Mouse (Mus musculus) gastrocnemius, postnatal 14 days (tissue): ENCODE data around the gene Il34. TPM values are rescaled to one million over a fixed set of nuclear protein-coding genes. Genes with fewer than 3 reads are reported as not detected.

Source experiments
- DNase-seq: peaks from one replicate; pipeline ENCODE4 v3.0.0; 2021; ENCODE audit warnings: mixed read lengths
- intact Hi-C: fragments of 180-260 bp; cut with DNase I; formaldehyde crosslinking; loops from one replicate; pipeline ENCODE4 v1.15.1; 2025; ENCODE audit warnings: low total_unique reads
- long read RNA-seq, 2 experiments: library from polyadenylated mRNA; stranded (forward); transcript quantifications; one replicate each; pipeline ENCODE4 v2.0.0; 2021
- total RNA-seq, 2 experiments: library from RNA; stranded (reverse); gene quantifications; 2 replicates each; pipeline ENCODE4 v1.2.3; 2021

Gene Il34
- total RNA-seq: 10 to 100 TPM; 15.6 to 20.0 TPM
- long read RNA-seq, experiment 1, partial matches to known transcripts: 2 of 8 reads
- long read RNA-seq, experiment 1, other reads (novel, unspliced or antisense): 2 of 8 reads
- long read RNA-seq, experiment 2, partial matches to known transcripts: 1 of 6 reads
- long read RNA-seq, experiment 2, other reads (novel, unspliced or antisense): 4 of 6 reads

DNA sequence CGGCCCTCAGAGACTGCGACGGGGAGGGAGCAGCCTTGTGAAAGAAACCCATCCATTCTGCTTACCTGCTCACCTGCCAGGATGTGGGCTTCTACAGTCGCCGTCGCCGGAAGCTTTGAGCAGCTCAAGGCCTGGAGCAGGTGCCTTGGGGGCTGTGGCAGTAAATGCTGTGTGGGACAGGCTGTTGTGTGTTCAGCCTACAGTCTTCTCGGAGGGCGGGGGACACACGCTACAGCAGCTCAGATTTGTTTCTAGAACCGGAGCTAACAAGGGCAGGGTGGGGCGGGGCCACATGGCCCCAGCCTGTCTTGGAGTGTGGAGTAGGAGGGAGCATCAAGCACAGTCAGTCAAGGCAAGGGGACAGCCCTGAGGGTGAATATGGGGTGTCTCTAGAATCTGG lies at the start of gene Il34:
Gene Il34, minus strand, starts transcription at position 256 of the 400 bp plus-strand sequence.
- DNase-seq: no peak
- intact Hi-C loops: no loop called here

DNA sequence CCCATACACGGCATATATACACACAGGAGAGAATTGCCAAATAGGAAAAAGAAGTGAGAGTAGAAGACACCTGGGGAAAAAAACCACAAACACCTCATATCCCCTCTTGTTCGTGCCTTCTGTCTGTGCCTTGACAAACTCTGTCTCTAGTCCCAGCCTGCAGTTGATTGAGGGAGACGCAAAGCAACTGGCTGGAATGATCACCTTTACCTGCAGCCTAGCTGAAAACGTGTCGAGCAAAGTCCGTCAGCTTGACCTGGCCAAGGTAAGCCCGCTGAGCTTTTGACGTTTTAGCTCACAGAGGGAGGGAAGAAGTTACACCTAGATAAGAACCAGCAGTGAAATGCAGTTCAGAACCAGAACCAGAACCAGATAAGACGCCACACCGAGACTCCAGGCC lies 45.5 kb upstream of the Il34 start:
- no peak for DNase-seq
- intact Hi-C loops: no loop called here

DNA sequence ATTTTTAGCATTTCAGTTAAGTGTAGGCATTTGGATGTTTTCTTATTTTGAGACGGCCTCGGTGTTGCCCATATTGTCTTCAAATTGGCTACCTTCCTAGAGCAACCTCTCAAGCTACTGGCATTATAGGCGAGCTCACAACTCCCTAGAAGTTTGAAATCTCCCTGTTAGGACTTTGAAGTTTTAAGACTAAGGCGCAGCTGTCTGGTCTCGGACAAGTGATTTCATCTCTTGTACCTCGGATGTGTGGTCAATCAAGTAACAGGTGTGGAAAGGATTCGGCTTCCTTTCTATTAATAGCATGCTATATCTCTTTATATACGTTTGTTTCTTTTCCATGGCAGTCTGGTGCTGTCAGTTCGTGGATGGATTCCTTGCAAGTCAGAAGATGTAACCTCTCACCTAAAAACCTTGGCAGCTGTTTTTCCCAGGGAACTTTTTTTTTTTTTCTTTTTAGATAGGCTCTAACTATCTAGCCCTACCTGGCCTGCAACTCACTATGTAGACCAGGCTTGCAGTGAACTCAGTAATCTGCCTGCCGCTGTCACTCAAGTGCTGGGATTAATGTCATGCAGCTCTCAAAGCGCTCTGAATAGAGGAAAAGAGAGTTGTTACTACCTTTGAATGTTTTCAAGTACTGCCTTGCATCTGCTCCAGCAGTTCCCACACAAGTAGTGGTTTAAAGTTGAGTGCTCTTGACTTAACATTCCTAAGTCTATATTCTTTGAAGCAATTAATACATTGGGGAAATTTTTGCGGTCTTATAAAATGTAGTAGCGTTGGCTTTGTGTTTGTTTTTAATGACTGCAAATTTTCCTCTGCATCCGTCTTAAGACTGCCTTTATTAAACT lies 42.1 kb upstream of the Il34 start:
- DNase-seq: no peak
- intact Hi-C loops: no loop called here

DNA sequence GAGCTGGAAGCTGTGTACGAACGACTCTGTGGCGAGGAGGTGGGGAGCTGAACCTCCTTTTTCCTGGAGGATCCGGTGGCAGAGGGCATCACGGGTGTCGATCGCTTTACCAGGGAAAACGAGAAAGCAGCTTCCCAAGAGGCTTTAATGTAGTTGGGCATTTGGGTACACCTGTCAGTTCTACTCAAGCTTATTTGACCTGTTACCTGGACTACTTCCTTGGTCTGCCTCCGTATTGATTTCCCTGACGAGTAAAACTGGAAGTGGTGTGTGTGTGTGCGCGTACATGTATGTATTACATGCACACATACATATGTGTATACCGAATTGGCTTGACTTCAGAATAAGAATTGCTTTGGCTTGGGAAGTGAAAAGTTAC lies 41.4 kb upstream of the Il34 start:
- DNase-seq: no peak
- intact Hi-C loops: no loop called here

DNA sequence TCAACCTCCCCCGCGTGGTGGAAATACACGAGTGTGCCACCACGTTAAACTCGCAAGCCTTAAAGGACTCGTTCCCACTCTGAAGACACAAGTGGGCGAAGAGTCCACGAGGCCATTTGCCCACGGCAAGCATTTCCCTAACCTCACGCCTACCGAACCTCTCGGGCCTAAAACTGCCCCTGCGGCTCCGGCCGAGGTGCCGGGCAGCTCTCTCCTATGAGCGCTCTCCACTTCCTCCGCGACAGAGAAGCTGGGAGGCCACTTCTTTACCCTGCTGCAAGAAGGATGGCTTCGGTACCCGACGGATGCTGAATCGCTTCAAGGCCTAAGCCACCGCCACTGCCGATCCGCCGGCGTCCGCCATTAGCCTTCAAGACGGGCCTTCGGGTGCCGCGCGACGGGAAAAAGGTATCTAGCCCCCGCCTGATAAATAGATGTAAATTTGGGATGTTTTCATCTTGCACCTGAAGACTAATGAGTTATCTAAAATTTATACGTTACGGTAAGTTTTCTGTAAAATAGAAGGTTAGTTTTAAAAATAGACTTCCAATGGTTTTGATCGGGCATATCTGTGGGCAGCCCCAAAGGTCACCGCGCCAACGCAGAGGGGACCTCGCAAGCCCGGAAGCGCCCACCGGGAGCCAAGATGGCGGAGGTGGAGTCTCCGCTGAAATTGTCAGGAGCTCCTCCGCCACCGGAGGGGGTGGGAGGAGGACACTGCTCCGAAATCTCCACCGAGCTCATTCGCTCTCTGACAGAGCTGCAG lies 40.9 kb upstream of the Il34 start, which contains the start of the genes Cog4 and Sf3b3:
Gene Cog4, plus strand, starts transcription at position 196 of the 766 bp plus-strand sequence.
Gene Sf3b3, minus strand, starts transcription at position 383 of the 766 bp plus-strand sequence.
- intact Hi-C loops: no loop called here
- peak; percentile 86 for DNase-seq

DNA sequence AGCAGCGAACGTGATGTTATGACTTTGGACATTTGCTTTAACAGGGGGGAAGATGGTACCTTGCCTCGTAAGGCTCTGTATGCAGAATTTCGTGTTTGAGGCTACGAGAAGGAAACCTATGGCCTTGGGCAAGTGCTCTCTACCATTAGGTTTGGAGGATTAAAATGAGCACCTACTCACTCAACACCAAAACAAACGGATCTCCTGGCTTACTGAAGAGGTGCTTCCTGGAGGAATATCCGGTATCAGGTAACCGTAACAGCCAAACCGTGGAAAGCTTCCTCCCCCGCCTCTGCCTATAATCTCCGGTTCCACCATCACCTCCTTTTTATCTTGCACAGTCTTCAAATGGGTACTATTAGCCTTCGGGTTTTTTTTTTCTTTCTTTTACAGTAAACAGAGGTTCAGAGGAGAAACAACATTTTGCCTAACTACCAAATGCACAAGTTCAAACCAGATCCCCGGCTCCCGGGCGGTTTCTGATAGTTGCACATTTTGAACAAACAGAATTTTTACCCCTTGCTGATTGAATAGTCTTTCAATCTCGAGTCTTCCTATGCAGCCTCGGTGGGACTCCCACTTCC lies 40.2 kb upstream of the Il34 start:
- intact Hi-C loops: no loop called here
- DNase-seq: peak; percentile 6

DNA sequence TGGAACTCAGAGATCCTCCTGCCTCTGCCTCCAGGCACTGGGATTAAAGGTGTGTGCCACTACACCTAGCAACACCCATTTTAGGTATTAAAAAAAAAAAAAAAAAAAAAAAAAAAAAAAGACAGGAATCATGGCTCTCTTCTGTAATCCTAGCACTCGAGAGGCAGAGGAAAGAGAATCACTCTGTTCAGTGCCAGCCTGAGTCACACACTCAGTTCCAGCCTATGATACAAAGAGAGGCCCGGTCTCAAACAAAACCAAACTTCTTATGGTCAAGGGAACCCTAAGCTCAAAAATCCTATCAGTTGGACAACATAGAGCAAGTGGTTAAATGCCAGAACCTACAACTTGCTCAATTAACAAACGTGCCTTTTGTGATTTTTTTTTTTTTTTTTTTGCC lies 39.2 kb upstream of the Il34 start:
- intact Hi-C loops: loop anchor here (5.0 kb wide), 1 partner anchor 93 kb away; no protein-coding TSS in a partner anchor
- DNase-seq: no peak

DNA sequence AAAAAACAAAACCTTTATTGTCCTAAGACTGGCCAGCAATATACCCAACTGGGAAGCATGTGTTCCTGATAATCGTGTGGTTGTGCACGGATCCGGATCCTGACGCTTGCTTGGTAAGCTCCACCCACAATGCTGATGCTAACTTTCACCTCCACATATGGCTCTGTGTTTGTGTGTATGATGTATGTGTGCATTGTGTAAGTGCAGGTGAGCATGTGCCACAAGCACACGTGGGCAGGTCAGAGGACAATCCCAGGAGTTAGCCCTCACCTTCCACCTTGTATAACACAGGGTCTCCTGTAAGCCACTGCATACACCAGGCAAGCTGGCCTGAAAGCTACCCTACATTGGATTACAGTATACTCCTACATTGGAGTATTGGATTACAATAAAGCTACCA lies 37.5 kb upstream of the Il34 start:
- intact Hi-C loops: loop anchor here (5.0 kb wide), 1 partner anchor 91 kb away; no protein-coding TSS in a partner anchor
- DNase-seq: no peak

DNA sequence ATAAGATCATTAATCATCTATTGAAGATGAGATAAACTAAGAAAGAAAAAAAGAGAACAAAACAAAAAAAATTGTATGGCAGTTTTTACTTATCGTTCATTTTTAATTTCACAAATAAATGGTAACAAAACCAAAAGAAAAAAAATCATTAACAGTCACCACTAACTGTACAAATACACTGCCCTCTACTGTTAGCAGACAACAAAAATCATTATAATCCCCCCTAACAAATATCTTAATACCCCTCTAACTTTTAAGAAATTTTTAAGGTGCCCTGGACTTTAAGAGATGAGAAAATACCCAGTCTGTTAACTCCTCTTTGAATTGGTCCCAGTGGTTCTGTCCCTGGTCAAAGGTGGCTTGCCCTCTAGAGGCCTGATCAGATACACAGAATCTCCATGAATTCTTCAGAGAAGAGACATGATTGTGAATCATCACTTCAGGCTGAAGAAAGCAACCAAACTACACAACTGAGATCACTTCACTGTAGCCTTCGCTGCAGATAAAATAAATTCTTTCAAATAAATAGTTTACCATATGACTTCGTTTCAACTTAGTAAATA lies 36.4 kb upstream of the Il34 start:
- DNase-seq: no peak
- intact Hi-C loops: loop anchor here (5.0 kb wide), 1 partner anchor 90 kb away; no protein-coding TSS in a partner anchor

DNA sequence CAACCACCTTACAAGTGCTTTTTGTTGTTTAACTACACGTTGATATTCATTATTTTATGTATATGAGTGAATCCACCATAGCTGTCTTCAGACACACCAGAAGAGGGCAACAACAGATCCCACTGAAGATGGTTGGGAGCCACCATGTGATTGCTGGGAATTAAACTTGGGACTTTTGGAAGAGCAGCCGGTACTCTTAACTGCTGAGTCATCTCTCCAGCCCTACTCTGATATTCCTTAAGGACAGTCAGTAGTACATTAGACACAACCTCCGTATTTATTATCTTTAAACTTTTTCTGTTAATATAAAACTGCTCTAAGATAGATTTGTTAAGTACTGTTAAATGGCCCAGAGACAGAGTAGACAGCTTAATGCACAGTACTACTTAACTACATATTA lies 26.2 kb upstream of the Il34 start:
- intact Hi-C loops: no loop called here
- DNase-seq: no peak

DNA sequence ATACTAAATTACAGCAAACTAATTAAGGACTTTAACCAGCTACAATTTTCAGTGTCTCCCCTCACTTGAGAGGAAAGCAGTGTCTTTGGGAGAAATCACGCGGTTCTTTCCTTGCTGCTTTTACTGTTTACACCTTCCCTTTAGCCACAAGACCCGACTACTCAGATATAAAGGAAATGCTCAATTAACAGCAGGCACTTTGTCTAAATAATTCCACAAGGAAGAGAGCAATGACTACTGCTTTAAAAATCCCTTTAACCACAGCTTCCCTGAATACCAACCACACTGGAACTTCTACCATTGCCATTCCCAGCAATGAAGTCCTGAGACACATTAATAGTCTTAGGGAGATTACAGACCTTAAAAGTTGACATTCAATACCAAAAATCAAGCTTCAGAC lies 22.8 kb upstream of the Il34 start:
- intact Hi-C loops: loop anchor here (10.0 kb wide), 1 partner anchor 184 kb away; no protein-coding TSS in a partner anchor
- no peak for DNase-seq

DNA sequence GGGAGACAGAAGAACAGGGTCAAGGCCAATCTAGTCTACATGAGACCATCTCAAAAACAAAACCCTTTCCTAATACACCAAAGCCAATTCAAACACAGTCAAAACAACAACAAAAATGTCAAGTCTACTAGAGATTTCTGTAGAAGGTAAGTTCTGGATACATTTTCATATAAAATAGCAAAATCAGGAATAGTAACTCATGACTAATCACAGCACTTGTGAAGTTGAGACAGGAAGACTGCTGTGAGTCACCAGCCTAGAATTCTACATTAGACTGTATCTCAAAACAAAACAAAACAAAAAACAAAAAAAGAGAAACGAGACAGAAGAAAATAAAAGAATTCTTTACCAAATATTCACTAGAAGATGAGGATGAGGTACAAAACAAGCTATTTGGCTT lies 19.1 kb upstream of the Il34 start:
- intact Hi-C loops: loop anchor here (10.0 kb wide), 1 partner anchor 180 kb away; no protein-coding TSS in a partner anchor

DNA sequence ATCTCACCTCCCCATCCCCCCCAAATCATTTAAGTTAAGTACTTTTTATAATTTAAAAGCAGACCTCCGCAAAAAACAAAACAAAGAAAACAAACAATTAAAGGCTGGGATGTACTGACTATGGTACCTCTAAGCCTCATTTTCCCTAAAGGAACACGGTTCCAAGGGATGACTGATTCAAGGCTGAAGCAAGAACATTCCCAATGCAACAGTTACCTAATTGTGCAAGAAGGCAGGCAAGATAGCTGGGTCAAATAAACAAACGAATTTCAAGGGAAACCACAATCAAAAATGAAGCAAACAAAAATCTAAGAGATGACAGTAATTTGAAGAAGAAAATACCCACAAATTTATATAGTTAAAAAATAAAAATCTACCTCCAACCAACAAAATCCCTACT lies 16.2 kb upstream of the Il34 start:
- intact Hi-C loops: loop anchor here (10.0 kb wide), 1 partner anchor 177 kb away; no protein-coding TSS in a partner anchor
- DNase-seq: no peak

More for the DNA sequence above, 19.1 kb upstream of the Il34 start:
- no peak for DNase-seq

DNA sequence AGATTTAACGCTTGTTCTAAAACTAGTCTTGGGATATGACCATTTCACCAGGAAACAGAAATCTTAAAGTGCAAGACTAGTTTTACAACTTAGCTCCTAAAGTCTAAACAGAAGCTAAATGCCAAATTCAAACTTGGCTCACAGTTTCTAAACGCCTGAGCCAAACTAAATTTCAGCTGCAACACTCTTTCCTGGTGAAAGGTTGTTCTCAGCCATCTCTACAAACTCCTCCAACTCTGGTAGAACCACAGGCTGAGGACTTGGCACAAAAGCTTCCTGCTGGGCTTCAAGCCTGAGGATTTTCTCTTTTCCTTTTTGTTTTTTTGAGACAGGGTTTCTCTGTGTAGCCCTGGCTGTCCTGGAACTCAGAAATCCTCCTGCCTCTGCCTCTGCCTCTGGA lies 14.5 kb upstream of the Il34 start:
- no peak for DNase-seq
- intact Hi-C loops: loop anchor here (10.0 kb wide), 1 partner anchor 175 kb away; no protein-coding TSS in a partner anchor

DNA sequence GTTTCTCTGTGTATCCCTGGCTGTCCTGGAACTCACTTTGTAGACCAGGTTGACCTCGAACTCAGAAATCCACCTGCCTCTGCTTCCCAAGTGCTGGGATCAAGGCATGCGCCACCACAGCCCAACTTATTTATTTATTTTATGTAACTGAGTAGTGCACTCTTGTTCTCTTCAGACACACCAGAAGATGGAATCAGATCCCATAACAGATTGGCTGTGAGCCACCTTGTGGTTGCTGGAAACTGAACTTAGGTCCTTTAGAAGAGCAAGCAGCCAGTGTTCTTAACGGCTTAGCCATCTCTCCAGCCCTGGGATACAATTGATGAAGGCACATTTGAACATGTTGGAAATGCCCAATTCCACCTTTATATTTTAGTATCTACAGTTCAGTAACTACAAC lies 12.9 kb upstream of the Il34 start:
- intact Hi-C loops: no loop called here
- DNase-seq: no peak

DNA sequence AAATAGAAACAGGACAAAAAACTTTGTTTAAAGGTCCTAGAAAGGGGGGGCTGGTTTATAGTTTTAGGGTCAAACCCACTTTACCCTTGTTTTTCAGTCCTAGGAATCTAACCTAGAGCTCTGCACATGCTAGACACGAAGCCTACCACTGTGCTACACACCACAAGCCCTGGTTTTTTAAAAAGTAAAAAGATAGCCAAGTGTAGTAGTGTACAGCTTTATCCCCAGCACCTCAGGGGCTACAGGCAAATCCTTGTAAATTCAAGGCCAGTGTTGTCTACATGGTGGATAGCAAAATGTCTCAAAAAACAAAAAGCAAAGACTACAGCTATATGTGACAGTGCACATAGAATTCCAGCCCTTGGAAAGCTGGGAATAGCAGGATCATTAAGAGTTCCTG lies 11.3 kb upstream of the Il34 start:
- intact Hi-C loops: no loop called here

DNA sequence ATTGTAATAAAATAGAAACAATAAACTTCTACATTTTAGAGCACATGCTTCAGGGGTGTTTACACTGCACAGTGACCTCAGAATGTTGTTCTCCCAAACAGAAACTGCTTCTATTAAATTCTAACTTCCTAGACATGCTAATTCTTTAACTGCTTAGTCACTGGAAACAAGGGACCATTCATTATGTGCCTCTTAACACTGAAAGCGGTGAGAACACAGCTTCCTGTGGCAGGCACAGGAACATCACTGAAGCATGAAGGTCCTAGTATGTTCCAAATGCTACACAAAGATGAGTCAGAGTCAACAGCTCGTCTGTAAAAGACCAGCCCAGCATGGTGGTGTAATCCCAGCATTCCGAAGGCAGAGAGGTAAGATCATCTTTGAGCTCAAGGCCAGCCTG lies 9.6 kb upstream of the Il34 start:
- no peak for DNase-seq
- intact Hi-C loops: loop anchor here (2.0 kb wide), 1 partner anchor 21 kb away; no protein-coding TSS in a partner anchor

More for the DNA sequence above, 11.3 kb upstream of the Il34 start:
- DNase-seq: no peak

DNA sequence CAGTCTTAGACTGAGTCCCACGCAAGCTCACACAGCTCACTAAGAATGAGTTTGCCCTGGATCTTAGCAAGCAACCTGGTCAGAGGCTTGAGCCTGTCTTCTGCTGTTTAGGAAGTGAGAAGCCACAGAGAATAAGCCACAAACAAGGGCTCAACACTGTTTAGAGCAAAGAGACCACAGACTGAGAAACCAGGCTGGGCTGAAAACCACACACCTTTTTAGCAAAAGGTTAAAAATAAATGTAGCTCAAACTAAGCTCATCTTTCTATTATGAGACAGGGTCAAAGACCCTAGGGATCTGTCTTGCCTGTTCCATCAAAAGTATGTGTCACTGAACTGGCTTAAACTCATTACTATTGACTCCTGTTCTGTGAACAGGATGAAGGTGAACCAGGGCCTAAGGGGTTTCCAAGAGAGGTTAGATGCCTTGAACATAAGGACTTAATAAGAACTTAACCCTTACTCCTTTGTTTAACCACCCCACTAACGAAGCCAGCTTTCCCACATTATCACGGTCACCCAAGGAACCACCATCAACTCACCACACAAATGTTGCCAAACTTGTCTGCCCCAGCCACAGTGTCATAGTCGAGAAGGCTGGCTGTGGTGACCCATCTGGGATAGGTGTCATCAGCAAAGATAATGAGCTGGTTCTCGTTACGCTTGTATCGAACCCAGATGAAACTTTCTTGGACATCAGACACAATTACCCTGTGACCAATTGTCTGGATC lies 7.5 kb upstream of the Il34 start:
- intact Hi-C loops: loop anchor here (5.0 kb wide), 1 partner anchor 56 kb away; no protein-coding TSS in a partner anchor
- no peak for DNase-seq
